Mouse (Mus musculus): ENCODE results near the gene Fam76a. TPM values are rescaled to one million over a fixed set of nuclear protein-coding genes. Genes with fewer than 3 reads are reported as not detected.

The Fam76a gene
- polyA plus RNA-seq, 1 experiment = 16.4 TPM

- no peak for TF ChIP-seq GATA1 (IDR thresholded peaks at IDR 0.05; ENCODE audit: low read length)
Observed at GRCm38 (mm10) chr4:132922061-132922530, 262 bp downstream of the Fam76a start.

- TF ChIP-seq GATA1 (IDR thresholded peaks at IDR 0.05; ENCODE audit: low read length) = no peak
Observed at GRCm38 (mm10) chr4:132921488-132921887, 870 bp downstream of the Fam76a start.

- no peak for TF ChIP-seq GATA1 (IDR thresholded peaks at IDR 0.05; ENCODE audit: low read length)
Observed at GRCm38 (mm10) chr4:132920171-132920570, 2.2 kb downstream of the Fam76a start.

- TF ChIP-seq GATA1 (IDR thresholded peaks at IDR 0.05; ENCODE audit: low read length) = no peak
Observed at GRCm38 (mm10) chr4:132912156-132912555, 10.2 kb downstream of the Fam76a start.

GRCm38 (mm10) chr4:132905843-132906360, 16.5 kb downstream of the Fam76a start:
- TF ChIP-seq GATA1 (IDR thresholded peaks at IDR 0.05; ENCODE audit: low read length) = no peak

GRCm38 (mm10) chr4:132904765-132905309, 17.5 kb downstream of the Fam76a start:
- TF ChIP-seq GATA1 (IDR thresholded peaks at IDR 0.05; ENCODE audit: low read length) = no peak

- TF ChIP-seq GATA1 (IDR thresholded peaks at IDR 0.05; ENCODE audit: low read length) = no peak
Observed at GRCm38 (mm10) chr4:132904071-132904470, 18.3 kb downstream of the Fam76a start.

- no peak for TF ChIP-seq GATA1 (IDR thresholded peaks at IDR 0.05; ENCODE audit: low read length)
Observed at GRCm38 (mm10) chr4:132898197-132898596, 24.2 kb downstream of the Fam76a start.

GRCm38 (mm10) chr4:132894402-132894801, 28.0 kb downstream of the Fam76a start:
- TF ChIP-seq GATA1 (IDR thresholded peaks at IDR 0.05; ENCODE audit: low read length) = no peak

GRCm38 (mm10) chr4:132884844-132885374, 37.4 kb downstream of the Fam76a start:
- TF ChIP-seq GATA1 (IDR thresholded peaks at IDR 0.05; ENCODE audit: low read length) = no peak

- TF ChIP-seq GATA1 (IDR thresholded peaks at IDR 0.05; ENCODE audit: low read length) = no peak
Observed at GRCm38 (mm10) chr4:132884064-132884843, 38.1 kb downstream of the Fam76a start, which contains the start of gene Stx12. TSS of gene Stx12 (minus strand) at chr4:132884509.

- no peak for TF ChIP-seq GATA1 (IDR thresholded peaks at IDR 0.05; ENCODE audit: low read length)
Observed at GRCm38 (mm10) chr4:132883561-132884063, 38.7 kb downstream of the Fam76a start.

- no peak for TF ChIP-seq GATA1 (IDR thresholded peaks at IDR 0.05; ENCODE audit: low read length)
Observed at GRCm38 (mm10) chr4:132874363-132875097, 47.8 kb downstream of the Fam76a start.

- no peak for TF ChIP-seq GATA1 (IDR thresholded peaks at IDR 0.05; ENCODE audit: low read length)
Observed at GRCm38 (mm10) chr4:132873481-132874362, 48.6 kb downstream of the Fam76a start.
